Mouse (Mus musculus): ENCODE data around the gene Cela1. TPM values are rescaled to one million over a fixed set of nuclear protein-coding genes. Genes with fewer than 3 reads are reported as not detected.

Cela1 gene
- polyA plus RNA-seq, 2 experiments: 2.6 to 2.8 TPM

GRCm38 (mm10) chr15:100706226-100706625 lies 18.5 kb upstream of the Cela1 start:
- WGBS: 78% methylated on average over 8 of the region's 8 CpGs
- H3K36me3 ChIP-seq (ENCODE audit: control insufficient read depth, insufficient read depth, low read length): no peaks in the 10 kb centered on the region
- H3K9ac ChIP-seq (ENCODE audit: low read depth, low read length, severe bottlenecking): no peak overlapping the region
- no peaks in the 10 kb centered on the region; the same call in 1 of the 2 replicates for H3K27me3 ChIP-seq (ENCODE audit: control insufficient read depth, insufficient read depth, low read length)
- no peak overlapping the region for H3K4me2 ChIP-seq (replicated peaks; ENCODE audit: low read depth, low read length, severe bottlenecking)
- no peak for DNase-seq (ENCODE audit: low spot score)
- no peak for ATAC-seq (ENCODE audit: low FRiP score, low read depth)
- no peak overlapping the region for H3K4me3 ChIP-seq (replicated peaks; ENCODE audit: low read length)
- no peak for TF ChIP-seq POLR2A (IDR thresholded peaks at IDR 0.05; ENCODE audit: borderline replicate concordance, extremely low read depth, insufficient read depth, insufficient read length)
- 0 out of 2 replicates have a peak, but pooled peaks cover 3% of the 10 kb centered on the region for H3K4me1 ChIP-seq (ENCODE audit: control insufficient read depth, insufficient read depth, low read length)
- H3K9me3 ChIP-seq (ENCODE audit: control insufficient read depth, low read length): no peaks in the 10 kb centered on the region
- H3K27ac ChIP-seq (replicated peaks; ENCODE audit: low read depth, low read length): no peak overlapping the region

GRCm38 (mm10) chr15:100705376-100705775 lies 17.7 kb upstream of the Cela1 start:
- DNase-seq (ENCODE audit: low spot score): no peak
- H3K9me3 ChIP-seq (ENCODE audit: control insufficient read depth, low read length): no peaks in the 10 kb centered on the region
- no peak overlapping the region for H3K4me3 ChIP-seq (replicated peaks; ENCODE audit: low read length)
- no peak overlapping the region for H3K4me2 ChIP-seq (replicated peaks; ENCODE audit: low read depth, low read length, severe bottlenecking)
- WGBS: 80% methylated on average over 1 of the region's 1 CpGs
- no peaks in the 10 kb centered on the region; the same call in 1 of the 2 replicates for H3K27me3 ChIP-seq (ENCODE audit: control insufficient read depth, insufficient read depth, low read length)
- H3K36me3 ChIP-seq (ENCODE audit: control insufficient read depth, insufficient read depth, low read length): no peaks in the 10 kb centered on the region
- no peak for ATAC-seq (ENCODE audit: low FRiP score, low read depth)
- H3K4me1 ChIP-seq (ENCODE audit: control insufficient read depth, insufficient read depth, low read length): 0 out of 2 replicates have a peak, but pooled peaks cover 3% of the 10 kb centered on the region
- H3K27ac ChIP-seq (replicated peaks; ENCODE audit: low read depth, low read length): no peak overlapping the region
- TF ChIP-seq POLR2A (IDR thresholded peaks at IDR 0.05; ENCODE audit: borderline replicate concordance, extremely low read depth, insufficient read depth, insufficient read length): no peak
- no peak overlapping the region for H3K9ac ChIP-seq (ENCODE audit: low read depth, low read length, severe bottlenecking)

- Histone ChIP-seq H3K4me2 (replicated peaks; ENCODE audit: low read depth, low read length, severe bottlenecking) (peak overlapping the region; percentile 31), H3K4me1 (ENCODE audit: control insufficient read depth, insufficient read depth, low read length) (0 out of 2 replicates have a peak, but pooled peaks cover 3% of the 10 kb centered on the region), H3K27ac (replicated peaks; ENCODE audit: low read depth, low read length) (no peak overlapping the region), H3K9me3 (ENCODE audit: control insufficient read depth, low read length) (no peaks in the 10 kb centered on the region), H3K27me3 (ENCODE audit: control insufficient read depth, insufficient read depth, low read length) (no peaks in the 10 kb centered on the region; the same call in 1 of the 2 replicates), H3K4me3 (replicated peaks; ENCODE audit: low read length) (peak overlapping the region; percentile 17), H3K9ac (ENCODE audit: low read depth, low read length, severe bottlenecking) (peak overlapping the region; percentile 25), H3K36me3 (ENCODE audit: control insufficient read depth, insufficient read depth, low read length) (no peaks in the 10 kb centered on the region)
- TF ChIP-seq POLR2A (IDR thresholded peaks at IDR 0.05; ENCODE audit: borderline replicate concordance, extremely low read depth, insufficient read depth, insufficient read length): no peak
- WGBS: 6% methylated on average over 16 of the region's 17 CpGs
- DNase-seq (ENCODE audit: low spot score): no peak
- ATAC-seq (ENCODE audit: low FRiP score, low read depth): no peak
These were observed 16.2 kb upstream of the Cela1 start for GRCm38 (mm10) chr15:100703913-100704312.

GRCm38 (mm10) chr15:100701856-100702255 lies 14.1 kb upstream of the Cela1 start:
- TF ChIP-seq POLR2A (IDR thresholded peaks at IDR 0.05; ENCODE audit: borderline replicate concordance, extremely low read depth, insufficient read depth, insufficient read length): no peak
- H3K27ac ChIP-seq (replicated peaks; ENCODE audit: low read depth, low read length): no peak overlapping the region
- H3K4me2 ChIP-seq (replicated peaks; ENCODE audit: low read depth, low read length, severe bottlenecking): no peak overlapping the region
- H3K9me3 ChIP-seq (ENCODE audit: control insufficient read depth, low read length): no peaks in the 10 kb centered on the region
- WGBS: 68% methylated on average over 6 of the region's 6 CpGs
- ATAC-seq (ENCODE audit: low FRiP score, low read depth): no peak
- H3K36me3 ChIP-seq (ENCODE audit: control insufficient read depth, insufficient read depth, low read length): no peaks in the 10 kb centered on the region
- no peak for DNase-seq (ENCODE audit: low spot score)
- H3K4me1 ChIP-seq (ENCODE audit: control insufficient read depth, insufficient read depth, low read length): 0 out of 2 replicates have a peak, but pooled peaks cover 3% of the 10 kb centered on the region
- no peak overlapping the region for H3K4me3 ChIP-seq (replicated peaks; ENCODE audit: low read length)
- no peaks in the 10 kb centered on the region; the same call in 1 of the 2 replicates for H3K27me3 ChIP-seq (ENCODE audit: control insufficient read depth, insufficient read depth, low read length)
- H3K9ac ChIP-seq (ENCODE audit: low read depth, low read length, severe bottlenecking): no peak overlapping the region

GRCm38 (mm10) chr15:100701108-100701507 lies 13.4 kb upstream of the Cela1 start:
- Histone ChIP-seq H3K4me1 (ENCODE audit: control insufficient read depth, insufficient read depth, low read length) (0 out of 2 replicates have a peak, but pooled peaks cover 3% of the 10 kb centered on the region), H3K27ac (replicated peaks; ENCODE audit: low read depth, low read length) (no peak overlapping the region), H3K36me3 (ENCODE audit: control insufficient read depth, insufficient read depth, low read length) (no peaks in the 10 kb centered on the region), H3K9me3 (ENCODE audit: control insufficient read depth, low read length) (no peaks in the 10 kb centered on the region), H3K4me3 (replicated peaks; ENCODE audit: low read length) (no peak overlapping the region), H3K4me2 (replicated peaks; ENCODE audit: low read depth, low read length, severe bottlenecking) (no peak overlapping the region), H3K9ac (ENCODE audit: low read depth, low read length, severe bottlenecking) (no peak overlapping the region), H3K27me3 (ENCODE audit: control insufficient read depth, insufficient read depth, low read length) (no peaks in the 10 kb centered on the region; the same call in 1 of the 2 replicates)
- no peak for DNase-seq (ENCODE audit: low spot score)
- ATAC-seq (ENCODE audit: low FRiP score, low read depth): no peak
- TF ChIP-seq POLR2A (IDR thresholded peaks at IDR 0.05; ENCODE audit: borderline replicate concordance, extremely low read depth, insufficient read depth, insufficient read length): no peak
- WGBS: 67% methylated on average over 10 of the region's 10 CpGs

All from limb, embryonic 14.5 days (tissue).